Mouse (Mus musculus): ENCODE measurements at regions not wholly inside any gene's neighbourhood (a gene's known extent, or its start where the extent isn't known, plus 50 kb on each side); places are given as distances from the start of the nearest gene placed in this dataset.

GRCm38 (mm10) chr1:105150624-105151465 is 205.7 kb downstream of the Rnf152 start:
- H3K36me3 ChIP-seq (ENCODE audit: control insufficient read depth, insufficient read depth), result no peaks in the 10 kb centered on the region
- no peak overlapping the region for H3K4me2 ChIP-seq (ENCODE audit: low read length)
- H3K9ac ChIP-seq (replicated peaks; ENCODE audit: low read depth, low read length), result no peak overlapping the region
- WGBS, result 80% methylated on average over 12 of the region's 12 CpGs
- no peaks in the 10 kb centered on the region for H3K27me3 ChIP-seq (replicated peaks; ENCODE audit: control insufficient read depth, insufficient read depth, low read length)
- no peak for ATAC-seq
- H3K9me3 ChIP-seq (ENCODE audit: control insufficient read depth, low read length), result no peaks in the 10 kb centered on the region
- H3K27ac ChIP-seq (ENCODE audit: low read length), result no peak overlapping the region
- no peaks in the 10 kb centered on the region for H3K4me1 ChIP-seq (replicated peaks; ENCODE audit: control insufficient read depth, insufficient read depth, low read length)
- H3K4me3 ChIP-seq (replicated peaks; ENCODE audit: low read length), result no peak overlapping the region

GRCm38 (mm10) chr1:105148792-105149191 is 207.7 kb downstream of the Rnf152 start:
- Histone ChIP-seq H3K9me3 (ENCODE audit: control insufficient read depth, low read length) (no peaks in the 10 kb centered on the region), H3K4me1 (replicated peaks; ENCODE audit: control insufficient read depth, insufficient read depth, low read length) (no peaks in the 10 kb centered on the region), H3K4me3 (replicated peaks; ENCODE audit: low read length) (no peak overlapping the region), H3K4me2 (ENCODE audit: low read length) (no peak overlapping the region), H3K27ac (ENCODE audit: low read length) (no peak overlapping the region), H3K36me3 (ENCODE audit: control insufficient read depth, insufficient read depth) (no peaks in the 10 kb centered on the region), H3K9ac (replicated peaks; ENCODE audit: low read depth, low read length) (no peak overlapping the region), H3K27me3 (replicated peaks; ENCODE audit: control insufficient read depth, insufficient read depth, low read length) (no peaks in the 10 kb centered on the region)
- ATAC-seq, result no peak
- WGBS, result 93% methylated on average over 2 of the region's 2 CpGs

GRCm38 (mm10) chr1:105148048-105148447 is 208.5 kb downstream of the Rnf152 start:
- H3K4me3 ChIP-seq (replicated peaks; ENCODE audit: low read length), result no peak overlapping the region
- no peak for ATAC-seq
- H3K9ac ChIP-seq (replicated peaks; ENCODE audit: low read depth, low read length), result no peak overlapping the region
- H3K27ac ChIP-seq (ENCODE audit: low read length), result no peak overlapping the region
- no peaks in the 10 kb centered on the region for H3K9me3 ChIP-seq (ENCODE audit: control insufficient read depth, low read length)
- H3K4me1 ChIP-seq (replicated peaks; ENCODE audit: control insufficient read depth, insufficient read depth, low read length), result no peaks in the 10 kb centered on the region
- no peaks in the 10 kb centered on the region for H3K27me3 ChIP-seq (replicated peaks; ENCODE audit: control insufficient read depth, insufficient read depth, low read length)
- no peak overlapping the region for H3K4me2 ChIP-seq (ENCODE audit: low read length)
- no peaks in the 10 kb centered on the region for H3K36me3 ChIP-seq (ENCODE audit: control insufficient read depth, insufficient read depth)

- Histone ChIP-seq H3K4me1 (replicated peaks; ENCODE audit: control insufficient read depth, insufficient read depth, low read length) (no peaks in the 10 kb centered on the region), H3K4me2 (ENCODE audit: low read length) (no peak overlapping the region), H3K9me3 (ENCODE audit: control insufficient read depth, low read length) (no peaks in the 10 kb centered on the region), H3K27ac (ENCODE audit: low read length) (no peak overlapping the region), H3K27me3 (replicated peaks; ENCODE audit: control insufficient read depth, insufficient read depth, low read length) (no peaks in the 10 kb centered on the region), H3K36me3 (ENCODE audit: control insufficient read depth, insufficient read depth) (no peaks in the 10 kb centered on the region), H3K9ac (replicated peaks; ENCODE audit: low read depth, low read length) (no peak overlapping the region), H3K4me3 (replicated peaks; ENCODE audit: low read length) (no peak overlapping the region)
- WGBS, result 78% methylated on average over 4 of the region's 4 CpGs
- no peak for ATAC-seq
Observed at GRCm38 (mm10) chr1:105123936-105124335, 232.6 kb downstream of the Rnf152 start.

- H3K27ac ChIP-seq (ENCODE audit: low read length), result no peak overlapping the region
- H3K4me3 ChIP-seq (replicated peaks; ENCODE audit: low read length), result no peak overlapping the region
- 86% methylated on average over 2 of the region's 2 CpGs for WGBS
- no peak overlapping the region for H3K9ac ChIP-seq (replicated peaks; ENCODE audit: low read depth, low read length)
- H3K36me3 ChIP-seq (ENCODE audit: control insufficient read depth, insufficient read depth), result no peaks in the 10 kb centered on the region
- H3K4me2 ChIP-seq (ENCODE audit: low read length), result no peak overlapping the region
- no peaks in the 10 kb centered on the region for H3K4me1 ChIP-seq (replicated peaks; ENCODE audit: control insufficient read depth, insufficient read depth, low read length)
- no peaks in the 10 kb centered on the region for H3K9me3 ChIP-seq (ENCODE audit: control insufficient read depth, low read length)
- ATAC-seq, result no peak
- no peaks in the 10 kb centered on the region for H3K27me3 ChIP-seq (replicated peaks; ENCODE audit: control insufficient read depth, insufficient read depth, low read length)
Observed at GRCm38 (mm10) chr1:105117888-105118287, 238.6 kb downstream of the Rnf152 start.

- Histone ChIP-seq H3K9me3 (ENCODE audit: control insufficient read depth, low read length) (no peaks in the 10 kb centered on the region), H3K36me3 (ENCODE audit: control insufficient read depth, insufficient read depth) (no peaks in the 10 kb centered on the region), H3K4me1 (replicated peaks; ENCODE audit: control insufficient read depth, insufficient read depth, low read length) (no peaks in the 10 kb centered on the region; the same call in 1 of the 2 replicates), H3K9ac (replicated peaks; ENCODE audit: low read depth, low read length) (no peak overlapping the region), H3K27ac (ENCODE audit: low read length) (no peak overlapping the region), H3K4me3 (replicated peaks; ENCODE audit: low read length) (no peak overlapping the region), H3K4me2 (ENCODE audit: low read length) (no peak overlapping the region), H3K27me3 (replicated peaks; ENCODE audit: control insufficient read depth, insufficient read depth, low read length) (no peaks in the 10 kb centered on the region)
- ATAC-seq, result no peak
- WGBS, result 80% methylated on average over 3 of the region's 3 CpGs
Observed at GRCm38 (mm10) chr1:105116231-105116630, 240.3 kb downstream of the Rnf152 start.

- peaks cover 2% of the 10 kb centered on the region; the same call in 1 of the 2 replicates for H3K4me1 ChIP-seq (replicated peaks; ENCODE audit: control insufficient read depth, insufficient read depth, low read length)
- no peak overlapping the region for H3K27ac ChIP-seq (ENCODE audit: low read length)
- no peak overlapping the region for H3K4me3 ChIP-seq (replicated peaks; ENCODE audit: low read length)
- no peak overlapping the region for H3K4me2 ChIP-seq (ENCODE audit: low read length)
- H3K9me3 ChIP-seq (ENCODE audit: control insufficient read depth, low read length), result no peaks in the 10 kb centered on the region
- no peaks in the 10 kb centered on the region for H3K36me3 ChIP-seq (ENCODE audit: control insufficient read depth, insufficient read depth)
- no peak overlapping the region for H3K9ac ChIP-seq (replicated peaks; ENCODE audit: low read depth, low read length)
- ATAC-seq, result no peak
- no peaks in the 10 kb centered on the region for H3K27me3 ChIP-seq (replicated peaks; ENCODE audit: control insufficient read depth, insufficient read depth, low read length)
- WGBS, result 89% methylated on average over 6 of the region's 6 CpGs
Observed at GRCm38 (mm10) chr1:105115391-105115790, 241.1 kb downstream of the Rnf152 start.

GRCm38 (mm10) chr1:105114835-105115234 is 241.7 kb downstream of the Rnf152 start:
- ATAC-seq, result no peak
- WGBS, result 96% methylated on average over 3 of the region's 3 CpGs

GRCm38 (mm10) chr1:105112762-105113525 is 243.6 kb downstream of the Rnf152 start:
- H3K27me3 ChIP-seq (replicated peaks; ENCODE audit: control insufficient read depth, insufficient read depth, low read length), result no peaks in the 10 kb centered on the region
- H3K4me3 ChIP-seq (replicated peaks; ENCODE audit: low read length), result no peak overlapping the region
- no peak overlapping the region for H3K9ac ChIP-seq (replicated peaks; ENCODE audit: low read depth, low read length)
- no peak for ATAC-seq
- H3K36me3 ChIP-seq (ENCODE audit: control insufficient read depth, insufficient read depth), result no peaks in the 10 kb centered on the region
- WGBS, result 81% methylated on average over 1 of the region's 1 CpGs
- no peak overlapping the region for H3K4me2 ChIP-seq (ENCODE audit: low read length)
- no peak overlapping the region for H3K27ac ChIP-seq (ENCODE audit: low read length)
- no peaks in the 10 kb centered on the region for H3K9me3 ChIP-seq (ENCODE audit: control insufficient read depth, low read length)
- peaks cover 2% of the 10 kb centered on the region; the same call in 1 of the 2 replicates for H3K4me1 ChIP-seq (replicated peaks; ENCODE audit: control insufficient read depth, insufficient read depth, low read length)

More at GRCm38 (mm10) chr1:105114835-105115234, 241.7 kb downstream of the Rnf152 start:
- no peak overlapping the region for H3K4me3 ChIP-seq (replicated peaks; ENCODE audit: low read length)
- H3K9me3 ChIP-seq (ENCODE audit: control insufficient read depth, low read length), result no peaks in the 10 kb centered on the region
- no peaks in the 10 kb centered on the region for H3K36me3 ChIP-seq (ENCODE audit: control insufficient read depth, insufficient read depth)
- peaks cover 2% of the 10 kb centered on the region; the same call in 1 of the 2 replicates for H3K4me1 ChIP-seq (replicated peaks; ENCODE audit: control insufficient read depth, insufficient read depth, low read length)
- no peaks in the 10 kb centered on the region for H3K27me3 ChIP-seq (replicated peaks; ENCODE audit: control insufficient read depth, insufficient read depth, low read length)
- no peak overlapping the region for H3K27ac ChIP-seq (ENCODE audit: low read length)
- no peak overlapping the region for H3K9ac ChIP-seq (replicated peaks; ENCODE audit: low read depth, low read length)
- no peak overlapping the region for H3K4me2 ChIP-seq (ENCODE audit: low read length)

All from forebrain, embryonic 16.5 days (tissue).